Mouse (Mus musculus) hindbrain, embryonic 13.5 days (tissue): ENCODE measurements around the gene Abhd14b. TPM values are rescaled to one million over a fixed set of nuclear protein-coding genes. Genes with fewer than 3 reads are reported as not detected.
"Not testable (repeated sequence)": the region's sequence is repeated elsewhere in the genome, so short reads cannot be mapped to it uniquely, and the experiment has no call there.

Source experiments
- ATAC-seq: fragments of 200-750 bp; cut with Nextera tagmentation; 2 replicates; pipeline ENCODE4 v1.8.0; 2017; ENCODE audit warnings: moderate TSS enrichment; ENCODE audit not compliant: low FRiP score
- H3K27ac ChIP-seq: fragments of 300-500 bp; sonication (generic); 2 replicates; pipeline ENCODE4 v1.5.1; 2015; ENCODE audit warnings: inconsistent platforms, mild to moderate bottlenecking, moderate library complexity
- H3K27me3 ChIP-seq: fragments of 300-500 bp; sonication (generic); 2 replicates; pipeline ENCODE4 v1.6.1; 2015; ENCODE audit warnings: mild to moderate bottlenecking, inconsistent platforms
- H3K36me3 ChIP-seq: fragments of 300-500 bp; sonication (generic); 2 replicates; pipeline ENCODE4 v1.6.1; 2015; ENCODE audit warnings: mild to moderate bottlenecking, inconsistent platforms
- H3K4me1 ChIP-seq: fragments of 300-500 bp; sonication (generic); replicated peaks from 2 replicates; pipeline ENCODE4 v1.6.1; 2015; ENCODE audit warnings: inconsistent platforms
- H3K4me2 ChIP-seq: fragments of 300-500 bp; sonication (generic); 2 replicates; pipeline ENCODE4 v1.6.1; 2015; ENCODE audit warnings: inconsistent platforms, mild to moderate bottlenecking, moderate library complexity
- H3K4me3 ChIP-seq: fragments of 300-500 bp; sonication (generic); 2 replicates; pipeline ENCODE4 v1.5.1; 2015; ENCODE audit warnings: mild to moderate bottlenecking, inconsistent platforms
- H3K9ac ChIP-seq: fragments of 300-500 bp; sonication (generic); 2 replicates; pipeline ENCODE4 v1.6.1; 2015; ENCODE audit warnings: mild to moderate bottlenecking, inconsistent platforms
- H3K9me3 ChIP-seq: fragments of 300-500 bp; sonication (generic); 2 replicates; pipeline ENCODE4 v1.6.1; 2016; ENCODE audit warnings: inconsistent platforms
- WGBS: fragments of 180-500 bp; shearing (Covaris S2); methylation state at CpG from one replicate; pipeline ENCODE4 v1.1.7; 2015; 5-methylcytosine and 5-hydroxymethylcytosine counted together
- polyA plus RNA-seq: library from polyadenylated mRNA; unstranded; fragments of >200 nt; fragmentation: Nextera tagmentation; extraction: Ambion mirVana; gene quantifications from 2 replicates; pipeline ENCODE4 v1.2.1, GENCODE M21; 2015

Abhd14b gene
- polyA plus RNA-seq, 1 experiment from 2014 or later = 7.3 TPM

DNA sequence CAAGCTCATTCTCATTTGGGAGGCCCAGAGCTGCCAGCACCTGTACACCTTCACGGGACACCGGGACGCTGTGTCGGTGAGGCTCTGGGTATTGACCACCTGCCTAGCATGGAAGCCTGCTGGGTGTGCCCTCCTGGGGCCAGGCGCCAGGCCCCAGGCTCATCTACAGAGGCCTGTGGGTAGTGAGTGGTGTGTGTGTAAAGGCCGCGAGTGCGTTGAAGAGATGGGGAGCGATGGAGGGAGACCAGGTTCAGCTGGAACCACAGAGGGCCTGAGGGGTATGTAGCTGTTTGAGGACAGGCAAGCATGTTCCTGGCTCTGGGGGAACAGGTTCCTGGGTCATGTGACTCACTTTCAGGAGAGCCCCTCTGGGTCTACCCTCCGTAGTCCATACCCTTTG, 35.9 kb downstream of the Abhd14b start:
- Histone ChIP-seq H3K27me3 (no peaks in the 10 kb centered on the region), H3K4me2 (no peak overlapping the region), H3K27ac (no peak overlapping the region), H3K4me3 (no peak overlapping the region), H3K4me1 (peaks cover 8% of the 10 kb centered on the region), H3K36me3 (peaks cover 66% of the 10 kb centered on the region), H3K9ac (no peak overlapping the region), H3K9me3 (no peaks in the 10 kb centered on the region)
- WGBS = 93% methylated on average over 10 of the region's 10 CpGs
- no peak for ATAC-seq

DNA sequence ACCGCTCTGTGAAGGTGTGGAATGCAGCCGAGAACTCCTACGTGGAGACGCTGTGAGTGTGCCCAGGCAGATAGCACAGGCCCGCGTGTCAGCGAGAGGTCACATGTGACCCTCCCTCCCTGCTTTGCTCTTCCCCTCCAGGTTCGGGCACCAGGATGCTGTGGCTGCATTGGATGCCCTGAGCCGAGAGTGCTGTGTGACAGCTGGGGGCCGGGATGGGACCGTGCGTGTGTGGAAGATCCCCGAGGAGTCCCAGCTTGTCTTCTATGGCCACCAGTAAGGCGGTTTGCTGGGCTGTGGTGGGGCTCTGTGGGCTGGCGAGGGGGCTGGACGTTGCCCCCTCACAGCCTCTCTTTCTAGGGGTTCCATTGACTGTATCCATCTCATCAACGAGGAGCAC, 36.3 kb downstream of the Abhd14b start:
- Histone ChIP-seq H3K36me3 (peaks cover 66% of the 10 kb centered on the region), H3K4me1 (peaks cover 4% of the 10 kb centered on the region; the same call in 1 of the 2 replicates), H3K9ac (no peak overlapping the region), H3K4me3 (no peak overlapping the region), H3K4me2 (no peak overlapping the region), H3K27ac (no peak overlapping the region), H3K9me3 (no peaks in the 10 kb centered on the region), H3K27me3 (no peaks in the 10 kb centered on the region)
- no peak for ATAC-seq
- WGBS = 93% methylated on average over 17 of the region's 17 CpGs

DNA sequence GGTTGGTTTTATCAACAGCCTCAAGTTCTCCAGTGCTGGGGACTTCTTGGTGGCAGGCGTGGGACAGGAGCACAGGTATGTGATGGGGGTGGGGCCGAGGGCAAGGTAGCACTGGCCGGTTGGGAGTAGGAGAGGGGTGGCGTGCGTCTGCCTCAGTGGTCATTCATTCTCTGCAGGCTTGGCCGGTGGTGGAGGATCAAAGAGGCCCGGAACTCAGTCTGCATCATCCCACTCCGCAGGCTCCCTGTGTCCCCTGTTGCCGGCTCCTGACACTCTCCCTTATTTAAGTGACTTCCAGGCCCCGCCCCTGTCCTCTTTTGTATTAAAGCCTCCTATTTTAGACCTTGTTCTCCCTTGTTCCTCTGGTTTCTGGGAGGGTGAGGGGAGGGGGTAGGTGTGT, 37.8 kb downstream of the Abhd14b start:
- no peaks in the 10 kb centered on the region for H3K4me1 ChIP-seq
- no peak overlapping the region for H3K4me2 ChIP-seq
- ATAC-seq = no peak
- no peaks in the 10 kb centered on the region for H3K9me3 ChIP-seq
- H3K9ac ChIP-seq = no peak overlapping the region
- 82% methylated on average over 10 of the region's 10 CpGs for WGBS
- H3K36me3 ChIP-seq = peaks cover 63% of the 10 kb centered on the region
- no peak overlapping the region for H3K4me3 ChIP-seq
- no peaks in the 10 kb centered on the region for H3K27me3 ChIP-seq
- H3K27ac ChIP-seq = no peak overlapping the region

DNA sequence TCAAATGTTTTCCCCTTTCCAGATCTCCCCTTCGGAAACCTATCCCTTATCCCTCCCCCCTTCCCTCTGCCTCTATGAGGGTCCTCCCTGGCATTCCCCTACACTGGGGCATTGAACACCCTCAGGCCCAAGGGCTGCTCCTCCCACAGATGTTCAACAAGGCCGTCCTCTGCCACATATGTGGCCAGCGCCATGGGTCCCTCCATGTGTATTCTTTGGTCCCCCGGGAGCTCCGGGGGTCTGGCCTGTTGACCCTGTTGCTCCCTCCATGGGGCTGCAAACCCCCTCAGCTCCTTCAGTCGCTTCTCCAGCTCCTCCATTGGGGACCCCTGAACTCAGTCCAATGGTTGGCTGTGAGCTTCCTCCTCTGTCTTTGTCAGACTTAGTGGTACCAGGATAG, 40.3 kb downstream of the Abhd14b start:
- 88% methylated on average over 6 of the region's 6 CpGs for WGBS

DNA sequence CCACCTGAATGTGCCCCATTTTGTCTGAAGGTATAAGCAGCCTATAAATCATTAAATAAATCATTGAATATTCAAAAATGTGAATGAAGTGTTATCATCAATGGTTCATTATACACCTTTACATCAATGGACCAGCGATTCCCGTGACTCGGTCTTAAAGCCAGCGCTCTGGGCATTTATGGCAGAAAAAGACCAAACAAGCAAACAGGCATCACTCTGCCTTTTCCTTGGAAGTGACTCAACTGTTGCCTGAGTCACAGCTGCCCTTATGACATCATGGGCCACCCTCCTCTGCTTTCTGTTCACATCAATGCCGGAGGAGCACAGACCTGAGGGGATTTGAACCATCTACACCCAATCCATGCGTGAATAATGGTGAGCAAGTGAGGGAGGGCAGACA, 52.4 kb downstream of the Abhd14b start, which contains the start of gene Iqcf1:
TSS of gene Iqcf1 (plus strand) at position 301 of the 400 bp plus-strand sequence.
- Histone ChIP-seq H3K27me3 (0 out of 2 replicates have a peak, but pooled peaks cover 2% of the 10 kb centered on the region), H3K27ac (no peak within 1 kb of the TSS), H3K4me1 (no peaks in the 10 kb centered on the region), H3K36me3 (no peaks in the 10 kb centered on the region), H3K4me2 (no peak within 1 kb of the TSS), H3K9ac (no peak within 1 kb of the TSS), H3K4me3 (no peak within 1 kb of the TSS), H3K9me3 (no peaks in the 10 kb centered on the region)
- ATAC-seq = no peak
- WGBS = 94% methylated on average over 6 of the region's 6 CpGs

More for the DNA sequence above, 40.3 kb downstream of the Abhd14b start:
- H3K27ac ChIP-seq, H3K9me3 ChIP-seq, H3K27me3 ChIP-seq, ATAC-seq, H3K4me2 ChIP-seq, H3K9ac ChIP-seq, H3K4me1 ChIP-seq, H3K4me3 ChIP-seq: not testable (repeated sequence)
- H3K36me3 ChIP-seq = peaks cover 39% of the 10 kb centered on the region

DNA sequence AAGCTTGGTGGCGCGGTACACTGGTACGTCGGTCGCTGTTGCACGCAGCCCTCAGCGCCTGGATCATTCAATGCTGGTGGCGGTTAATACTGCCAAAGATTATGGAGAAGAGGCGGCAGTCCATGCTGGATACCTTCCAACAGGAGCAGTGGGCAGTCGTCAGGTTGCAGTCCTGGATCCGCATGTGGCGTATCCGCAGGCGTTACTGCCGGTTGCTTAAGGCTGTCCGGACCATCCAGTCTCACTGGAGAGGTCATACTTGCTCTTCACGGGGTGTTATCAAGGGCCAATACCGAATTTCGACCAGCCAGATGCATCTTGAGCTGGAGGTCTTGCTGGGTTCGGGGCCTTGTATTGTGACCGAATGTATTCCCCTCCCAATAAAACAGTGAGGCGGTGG, 54.6 kb downstream of the Abhd14b start:
- no peak overlapping the region for H3K4me2 ChIP-seq
- 92% methylated on average over 22 of the region's 22 CpGs for WGBS
- no peaks in the 10 kb centered on the region for H3K9me3 ChIP-seq
- H3K27ac ChIP-seq = no peak overlapping the region
- no peak for ATAC-seq
- no peaks in the 10 kb centered on the region for H3K4me1 ChIP-seq
- no peak overlapping the region for H3K9ac ChIP-seq
- no peaks in the 10 kb centered on the region for H3K36me3 ChIP-seq
- 0 out of 2 replicates have a peak, but pooled peaks cover 2% of the 10 kb centered on the region for H3K27me3 ChIP-seq
- no peak overlapping the region for H3K4me3 ChIP-seq

Other genes with a start within 250 kb of the Abhd14b start
- 16.6 and 19.0 TPM in 2 replicates for gene Ppm1m, start 247.7 kb upstream of the Abhd14b start, polyA plus RNA-seq
- 53.5 and 53.9 TPM in 2 replicates for gene Twf2, start 244.4 kb upstream of the Abhd14b start, polyA plus RNA-seq
- gene Tlr9, start 224.9 kb upstream of the Abhd14b start, polyA plus RNA-seq = 0.04 and 0.05 TPM in 2 replicates
- gene Alas1, start 198.8 kb upstream of the Abhd14b start, polyA plus RNA-seq = 93.1 and 101 TPM in 2 replicates
- gene Poc1a, start 166.4 kb upstream of the Abhd14b start, polyA plus RNA-seq = 8.9 and 9.2 TPM in 2 replicates
- 9.9 and 10.3 TPM in 2 replicates for gene Dusp7, start 78.8 kb upstream of the Abhd14b start, polyA plus RNA-seq
- gene Rpl29, start 18.0 kb upstream of the Abhd14b start, polyA plus RNA-seq = 704 TPM in 2 replicates
- gene Acy1, start 9.1 kb upstream of the Abhd14b start, polyA plus RNA-seq = 25.1 and 28.6 TPM in 2 replicates
- gene Abhd14a, start 219 bp downstream of the Abhd14b start, polyA plus RNA-seq = 51.7 and 52.7 TPM in 2 replicates
- 248 and 259 TPM in 2 replicates for gene Pcbp4, start 5.8 kb downstream of the Abhd14b start, polyA plus RNA-seq
- gene Gpr62, start 18.5 kb downstream of the Abhd14b start, polyA plus RNA-seq = 0.60 and 0.68 TPM in 2 replicates
- gene Rrp9, start 28.5 kb downstream of the Abhd14b start, polyA plus RNA-seq = 43.9 and 44.0 TPM in 2 replicates
- 0.74 and 0.88 TPM in 2 replicates for gene Parp3, start 29.5 kb downstream of the Abhd14b start, polyA plus RNA-seq
- not detected in 2 replicates for gene Iqcf1, start 52.5 kb downstream of the Abhd14b start, polyA plus RNA-seq
- gene Iqcf5, start 67.1 kb downstream of the Abhd14b start, polyA plus RNA-seq = not detected in 2 replicates
- not detected in 2 replicates for gene Iqcf3, start 114.2 kb downstream of the Abhd14b start, polyA plus RNA-seq
- not detected in 2 replicates for gene Iqcf4, start 123.5 kb downstream of the Abhd14b start, polyA plus RNA-seq
- not detected in 2 replicates for gene Iqcf6, start 179.1 kb downstream of the Abhd14b start, polyA plus RNA-seq
- 3.7 and 5.3 TPM in 2 replicates for gene Grm2, start 208.6 kb downstream of the Abhd14b start, polyA plus RNA-seq
- 49.1 and 52.7 TPM in 2 replicates for gene Tex264, start 238.5 kb downstream of the Abhd14b start, polyA plus RNA-seq